Mouse (Mus musculus) testis, postnatal 10 days (tissue): Measurements from ENCODE around the gene Nqo2.
A peak's percentile ranks its signal among the peaks of the same experiment; 100 is the strongest.
"Not testable (repeated sequence)": the region's sequence is repeated elsewhere in the genome, so short reads cannot be mapped to it uniquely, and the experiment has no call there.

ENCODE experiments used
- DNase-seq: peaks from one replicate; pipeline ENCODE4 v3.0.0; 2021; ENCODE audit warnings: low spot score

Nqo2 gene

DNA sequence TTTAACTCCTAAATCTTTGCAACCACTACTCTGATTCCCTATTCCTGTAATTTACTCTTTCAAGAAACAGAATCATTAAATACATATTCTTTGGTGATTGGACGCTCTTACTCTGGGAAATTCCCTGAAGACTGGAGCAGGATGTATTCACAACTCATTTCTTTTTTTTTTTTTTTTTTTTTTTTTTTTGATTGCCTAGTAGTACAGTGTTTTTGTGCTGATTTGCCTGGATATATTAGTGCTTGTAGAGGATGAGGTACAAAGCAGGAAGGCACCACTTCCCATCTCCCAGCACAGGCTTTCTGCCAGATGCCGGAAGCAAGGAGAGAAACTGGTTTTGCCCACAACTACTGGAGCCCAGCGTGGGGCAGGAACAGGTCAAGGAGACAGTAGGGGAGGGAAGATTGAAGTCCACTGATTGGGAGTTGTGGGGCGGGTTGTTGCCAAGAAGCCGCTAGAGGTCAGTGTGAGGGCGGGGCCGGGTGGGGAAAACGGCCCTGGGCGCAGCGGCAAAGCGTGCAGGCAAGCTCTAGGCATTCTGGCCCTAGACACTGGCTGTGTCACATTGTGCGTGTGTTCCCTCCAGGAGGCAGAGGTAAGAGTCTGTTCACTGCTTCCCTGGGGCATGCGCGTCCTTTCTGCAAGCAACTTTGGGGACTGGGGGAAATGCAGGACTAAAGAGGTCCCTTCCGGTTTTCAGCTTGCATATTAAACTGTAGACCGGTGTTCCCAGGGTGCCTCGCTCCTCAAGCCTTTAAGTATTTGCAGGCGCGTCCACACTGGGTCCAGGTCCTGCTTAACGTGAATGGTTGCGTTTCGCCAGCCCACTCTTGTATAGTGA lies at the start of gene Nqo2:
TSS of gene Nqo2 (plus strand) at position 482 of the 841 bp plus-strand sequence.
- DNase-seq = peak; percentile 69

GRCm38 (mm10) chr13:33921041-33921440 lies 43.4 kb upstream of the Nqo2 start:
- DNase-seq = no peak

DNA sequence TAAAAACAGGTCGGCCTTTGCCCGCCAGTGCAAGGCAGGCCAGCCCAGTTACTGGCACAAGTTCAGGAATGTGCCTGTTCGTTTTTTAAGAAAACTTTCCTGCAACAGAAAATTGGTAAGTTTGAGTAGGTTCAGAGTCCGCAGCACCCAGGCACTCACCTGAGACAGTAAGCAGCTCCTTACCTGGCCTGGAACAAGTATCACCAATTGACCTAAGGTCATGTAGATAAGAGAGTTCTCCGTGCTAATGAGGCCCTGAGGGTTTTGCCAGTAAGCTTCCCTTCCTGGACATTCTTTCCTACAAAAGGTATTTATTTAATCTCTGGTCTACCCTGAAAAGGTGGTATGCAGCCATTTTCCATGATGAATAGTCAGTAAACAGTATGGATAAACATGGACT lies 42.8 kb upstream of the Nqo2 start:
- no peak for DNase-seq

GRCm38 (mm10) chr13:33930281-33930680 lies 34.2 kb upstream of the Nqo2 start:
- no peak for DNase-seq

DNA sequence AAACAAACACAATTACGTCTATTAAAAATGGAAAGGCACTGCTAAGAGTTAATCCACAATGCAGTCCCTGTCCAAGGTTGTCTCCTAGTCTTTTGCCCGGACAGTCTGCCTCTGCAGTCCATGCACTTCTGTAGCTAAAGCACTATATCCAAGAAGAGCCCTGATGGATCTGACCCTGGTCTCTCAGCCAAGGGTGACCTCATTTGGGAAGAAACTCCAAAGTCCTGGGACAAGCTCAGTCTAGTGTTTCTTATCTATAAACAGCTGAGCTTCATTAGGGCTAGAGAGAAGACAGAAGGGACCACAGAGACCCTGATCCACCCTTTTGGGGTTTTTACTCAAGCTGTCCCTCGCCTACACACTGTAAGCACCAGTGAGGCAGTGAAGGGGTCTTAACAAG lies 33.6 kb upstream of the Nqo2 start:
- no peak for DNase-seq

GRCm38 (mm10) chr13:33934743-33935142 lies 29.7 kb upstream of the Nqo2 start:
- DNase-seq = no peak

GRCm38 (mm10) chr13:33935465-33936181 lies 28.9 kb upstream of the Nqo2 start:
- peak; percentile 75 for DNase-seq

GRCm38 (mm10) chr13:33937151-33937550 lies 27.3 kb upstream of the Nqo2 start:
- no peak for DNase-seq

DNA sequence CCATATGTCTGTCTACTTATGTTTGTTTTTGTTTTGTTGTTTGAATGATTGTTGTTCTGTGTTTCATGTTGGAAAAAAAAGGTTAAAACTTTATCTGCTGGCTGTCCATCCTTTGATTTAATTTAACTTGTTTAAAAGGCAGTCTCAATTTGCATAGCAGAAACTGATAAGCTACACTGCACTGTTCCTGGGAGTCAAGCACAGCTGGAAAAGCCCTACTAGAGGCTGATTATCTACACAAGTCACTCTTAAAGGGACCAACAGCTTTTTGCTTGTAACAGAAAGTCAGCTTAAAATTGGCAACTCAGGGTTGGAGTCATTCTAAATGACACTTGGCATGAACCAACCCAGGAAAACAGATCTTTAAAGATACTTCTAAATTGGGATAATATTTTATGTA lies 26.9 kb upstream of the Nqo2 start:
- not testable (repeated sequence) for DNase-seq

- no peak for DNase-seq
Observed at GRCm38 (mm10) chr13:33941288-33941808, 23.1 kb upstream of the Nqo2 start.

- peak; percentile 73 for DNase-seq
Observed at GRCm38 (mm10) chr13:33942212-33942779, 22.2 kb upstream of the Nqo2 start.

GRCm38 (mm10) chr13:33951308-33952074 lies 13.0 kb upstream of the Nqo2 start:
- no peak for DNase-seq

DNA sequence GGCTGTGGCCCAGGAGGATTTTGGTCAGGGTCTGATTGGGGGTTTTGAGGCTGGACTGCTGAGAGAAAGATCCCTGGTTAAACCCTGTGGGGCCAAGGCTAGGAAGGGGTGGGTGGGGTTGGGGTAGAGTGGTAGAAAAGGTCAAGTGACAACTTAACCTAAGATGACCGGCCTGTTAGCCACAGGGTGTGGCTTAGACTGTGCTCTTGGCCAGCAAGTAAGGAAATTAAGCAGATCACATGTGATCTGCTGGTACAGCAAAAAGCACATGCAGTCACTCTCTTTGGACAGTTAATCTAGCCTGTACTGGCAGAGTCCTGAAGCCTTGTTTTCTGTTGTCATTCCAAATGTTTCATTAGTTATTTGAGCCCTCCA lies 12.4 kb upstream of the Nqo2 start:
- DNase-seq = no peak

- DNase-seq = no peak
Observed at GRCm38 (mm10) chr13:33952947-33953346, 11.5 kb upstream of the Nqo2 start.

GRCm38 (mm10) chr13:33956571-33957421 lies 7.7 kb upstream of the Nqo2 start:
- DNase-seq = no peak

DNA sequence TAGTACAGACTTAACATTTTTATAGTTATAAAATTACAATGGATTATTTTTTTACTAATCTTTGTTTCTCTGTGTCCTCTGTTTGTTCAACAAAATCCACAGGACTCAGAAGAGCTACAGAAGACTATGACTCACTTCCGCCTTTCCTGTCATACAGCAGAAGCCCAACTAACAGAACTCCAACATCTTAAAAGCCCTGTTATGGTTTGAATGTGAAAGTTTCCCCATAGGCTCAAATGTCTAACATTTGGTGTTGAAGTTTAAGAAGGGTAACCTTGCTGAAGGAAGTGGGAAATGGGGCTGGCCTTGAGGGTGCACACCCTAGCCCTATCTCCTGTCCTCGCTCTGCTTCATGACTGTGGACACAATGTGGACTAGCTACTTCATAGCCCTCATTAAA lies 4.7 kb upstream of the Nqo2 start:
- DNase-seq = no peak

DNA sequence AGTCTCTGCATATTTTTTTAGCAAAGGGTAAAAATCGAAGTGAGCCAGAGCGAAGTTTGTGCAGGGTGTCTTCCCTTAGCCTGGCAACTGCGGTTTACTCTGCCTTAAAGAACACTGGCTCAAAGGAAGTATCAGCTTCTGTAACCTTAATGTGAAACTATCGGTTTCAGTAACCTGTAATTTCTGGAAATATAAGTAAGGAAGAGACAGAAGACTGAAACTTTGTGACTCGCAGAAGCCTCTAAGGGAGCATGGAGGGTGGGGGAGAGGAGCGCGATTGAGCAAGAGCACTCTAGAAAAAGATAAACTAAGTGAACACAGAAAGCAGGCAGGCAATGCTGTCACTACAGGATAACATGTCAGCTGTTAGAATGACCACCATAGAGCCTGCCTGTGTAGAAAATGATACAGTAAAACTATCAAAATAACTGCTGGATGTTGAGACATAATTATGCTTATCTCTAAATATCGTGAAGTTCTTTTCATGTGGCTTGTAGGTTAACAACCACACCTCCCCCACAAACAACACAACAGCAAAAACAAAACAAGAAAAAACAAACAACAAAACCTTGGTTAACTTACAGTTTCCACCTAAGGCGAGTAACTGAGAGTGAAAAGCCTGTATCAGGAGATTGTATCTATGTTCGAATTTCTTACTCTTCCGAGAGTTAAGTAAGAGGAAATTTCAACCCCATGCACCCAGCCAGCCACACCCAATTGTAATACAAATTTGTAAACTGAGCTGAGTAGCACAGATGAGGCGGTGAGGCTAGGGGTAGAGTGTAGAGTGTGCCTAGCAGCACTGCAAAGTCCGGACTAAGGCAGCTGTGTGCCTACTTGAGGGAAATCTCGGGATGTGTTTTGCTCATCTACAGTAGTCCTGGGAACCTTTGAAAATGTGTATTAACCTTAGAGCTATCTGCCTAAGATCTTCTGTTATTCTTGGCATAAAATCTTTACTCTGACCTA lies 853 bp downstream of the Nqo2 start:
- no peak for DNase-seq

- no peak for DNase-seq
Observed at GRCm38 (mm10) chr13:33966025-33966412, 1.5 kb downstream of the Nqo2 start.

DNA sequence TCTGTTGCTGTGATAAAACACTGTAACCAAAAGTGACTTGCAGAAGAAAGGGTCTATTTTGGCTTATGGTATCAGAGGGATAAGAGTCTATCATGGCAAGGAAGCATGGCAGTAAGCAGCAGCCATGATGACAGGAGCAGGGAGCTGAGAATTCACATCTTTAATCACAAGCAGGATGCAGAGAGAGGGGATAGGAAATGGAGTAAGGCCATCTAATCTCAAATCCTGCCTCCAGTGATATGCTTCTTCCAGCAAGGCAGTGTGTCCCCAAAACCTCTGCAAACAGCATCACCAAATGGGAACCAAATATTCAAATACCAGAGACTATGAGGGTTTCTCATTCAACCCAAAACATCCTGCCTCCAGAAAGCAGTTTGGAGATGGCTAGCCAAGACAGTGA lies 2.1 kb downstream of the Nqo2 start:
- DNase-seq = no peak

- no peak for DNase-seq
Observed at GRCm38 (mm10) chr13:33989625-33990024, 25.1 kb downstream of the Nqo2 start.
